In the genomic region with DNA sequence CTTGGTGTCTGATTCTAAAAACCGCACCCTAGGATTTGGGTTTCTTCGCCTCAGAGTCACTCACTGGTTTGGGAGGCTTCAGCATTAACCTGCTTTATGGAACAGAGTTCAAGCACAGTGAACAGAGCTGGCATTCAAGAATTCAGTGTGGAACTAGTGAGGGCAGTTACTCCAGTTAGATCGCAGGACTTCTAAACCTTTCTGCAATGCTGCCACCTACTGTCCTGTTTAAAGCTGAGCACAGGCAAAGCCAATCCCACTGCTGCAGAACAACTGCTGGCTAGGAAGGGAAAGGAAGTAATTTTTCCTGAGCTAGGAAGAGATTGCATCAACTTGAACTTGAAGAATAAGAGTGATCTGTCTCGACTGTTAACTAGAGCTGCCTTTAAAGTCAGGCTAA, we compare ENCODE assay signal across 8 mouse cellular contexts.
DNase-seq lines count a peak whose midpoint lies in the region; ATAC-seq and TF ChIP-seq lines count a peak whose summit lies in the region.

No protein-coding gene starts in this region.

- peak; percentile 69; the same call in 1 of the 2 replicates for ATAC-seq in common myeloid progenitor, adult 5-6 weeks (replicated peaks; ENCODE audit: low read depth, poor library complexity, severe bottlenecking)
- peak; percentile 55; the same call in 1 of the 2 replicates for ATAC-seq in granulocyte monocyte progenitor cell, adult 5-6 weeks (replicated peaks; ENCODE audit: poor library complexity, severe bottlenecking)

- H3K4me3 ChIP-seq in lung, adult 2 months (replicated peaks; ENCODE audit: extremely low read depth, low read depth, low read length), result no peak overlapping the region

- no peak for TF ChIP-seq POLR2A in lung, adult 2 months (IDR thresholded peaks at IDR 0.05; ENCODE audit: borderline replicate concordance, extremely low read depth, low read depth, low read length)

- 24% methylated on average over 4 of the region's 4 CpGs for WGBS in lung, adult 2 months

- peak; percentile 41 for TF ChIP-seq CTCF in lung, adult 2 months (IDR thresholded peaks at IDR 0.05; ENCODE audit: insufficient read depth, low read length)

- no peaks in the 10 kb centered on the region for H3K4me1 ChIP-seq in lung, adult 2 months (ENCODE audit: control insufficient read depth, insufficient read depth, low read length)

- DNase-seq in 3T3-L1 (ENCODE audit: low read depth, low spot score) (peak; percentile 78), NIH3T3 (ENCODE audit: low read depth) (peak; percentile 82)
- DNase-seq in kidney, postnatal 36 days, result peak; percentile 61 to 67
- no peak for DNase-seq in lung, adult 2 months
- DNase-seq in retina, postnatal 7 days (ENCODE audit: low read depth, low spot score), result peak; percentile 61
- no peak for DNase-seq in thymus, postnatal 14 days

Comparison
In these comparisons a context has a peak if more than half of its experiments do, and no peak if none do; other contexts are left out.
1. DNase-seq: peak in 3T3-L1 (single experiment), NIH3T3 (single experiment), kidney, postnatal 36 days (2 of 2) and retina, postnatal 7 days (single experiment); none in lung, adult 2 months (single experiment) and thymus, postnatal 14 days (single experiment).